Mouse (Mus musculus): ENCODE data around the gene Adipor2. TPM values are rescaled to one million over a fixed set of nuclear protein-coding genes. Genes with fewer than 3 reads are reported as not detected.

Adipor2 gene
- polyA plus RNA-seq, 1 experiment from 2014 or later, result 29.8 TPM

GRCm38 (mm10) chr6:119307867-119308413 is 109.6 kb downstream of the Adipor2 start:
- no peak for ATAC-seq (replicated peaks; ENCODE audit: extremely low read depth, insufficient read depth, low FRiP score)
- H3K4me2 ChIP-seq (ENCODE audit: low read depth, low read length), result no peak overlapping the region
- H3K36me3 ChIP-seq (ENCODE audit: control insufficient read depth, insufficient read depth), result no peaks in the 10 kb centered on the region
- H3K4me3 ChIP-seq (ENCODE audit: low read length), result no peak overlapping the region
- no peak overlapping the region for H3K9ac ChIP-seq (ENCODE audit: low read length)
- H3K27me3 ChIP-seq (ENCODE audit: control insufficient read depth, insufficient read depth, low read length), result peaks cover 2% of the 10 kb centered on the region; the same call in 1 of the 2 replicates
- WGBS, result 64% methylated on average over 10 of the region's 10 CpGs
- no peak overlapping the region for H3K27ac ChIP-seq (ENCODE audit: low read length)
- H3K4me1 ChIP-seq (ENCODE audit: control insufficient read depth, insufficient read depth, low read length), result no peaks in the 10 kb centered on the region
- no peaks in the 10 kb centered on the region for H3K9me3 ChIP-seq (replicated peaks; ENCODE audit: control insufficient read depth, low read length)

GRCm38 (mm10) chr6:119303331-119303730 is 114.2 kb downstream of the Adipor2 start:
- 87% methylated on average over 6 of the region's 6 CpGs for WGBS
- no peak overlapping the region for H3K27ac ChIP-seq (ENCODE audit: low read length)

More at GRCm38 (mm10) chr6:119303331-119303730, 114.2 kb downstream of the Adipor2 start:
- no peak overlapping the region for H3K4me3 ChIP-seq (ENCODE audit: low read length)
- H3K36me3 ChIP-seq (ENCODE audit: control insufficient read depth, insufficient read depth), result no peaks in the 10 kb centered on the region
- H3K9me3 ChIP-seq (replicated peaks; ENCODE audit: control insufficient read depth, low read length), result no peaks in the 10 kb centered on the region
- H3K4me2 ChIP-seq (ENCODE audit: low read depth, low read length), result no peak overlapping the region
- H3K27me3 ChIP-seq (ENCODE audit: control insufficient read depth, insufficient read depth, low read length), result peaks cover 2% of the 10 kb centered on the region; the same call in 1 of the 2 replicates
- H3K9ac ChIP-seq (ENCODE audit: low read length), result no peak overlapping the region
- no peak for ATAC-seq (replicated peaks; ENCODE audit: extremely low read depth, insufficient read depth, low FRiP score)
- H3K4me1 ChIP-seq (ENCODE audit: control insufficient read depth, insufficient read depth, low read length), result no peaks in the 10 kb centered on the region

Other genes with a start within 250 kb of the Adipor2 start
- 8.7 and 9.0 TPM in 2 replicates for gene Dcp1b, start 242.5 kb downstream of the Adipor2 start, polyA plus RNA-seq (2015; fragmentation: Nextera tagmentation; extraction: Ambion mirVana)
- gene Cacna1c, start 221.3 kb downstream of the Adipor2 start, polyA plus RNA-seq (2015; fragmentation: Nextera tagmentation; extraction: Ambion mirVana), result 66.2 and 72.2 TPM in 2 replicates
- gene Cacna2d4, start 181.2 kb downstream of the Adipor2 start, polyA plus RNA-seq (2015; fragmentation: Nextera tagmentation; extraction: Ambion mirVana), result 0.36 and 0.45 TPM in 2 replicates
- gene Lrtm2, start 86.9 kb downstream of the Adipor2 start, polyA plus RNA-seq (2015; fragmentation: Nextera tagmentation; extraction: Ambion mirVana), result 0.15 and 0.32 TPM in 2 replicates
- 3.3 and 4.3 TPM in 2 replicates for gene Fbxl14, start 62.0 kb upstream of the Adipor2 start, polyA plus RNA-seq (2015; fragmentation: Nextera tagmentation; extraction: Ambion mirVana)
- 5.1 and 5.6 TPM in 2 replicates for gene Wnt5b, start 126.6 kb upstream of the Adipor2 start, polyA plus RNA-seq (2015; fragmentation: Nextera tagmentation; extraction: Ambion mirVana)